Mouse (Mus musculus) forebrain, embryonic 12.5 days (tissue): Measurements from ENCODE around the gene Zcchc3. TPM values are rescaled to one million over a fixed set of nuclear protein-coding genes. Genes with fewer than 3 reads are reported as not detected.

Experiments
- ATAC-seq: fragments of 200-750 bp; cut with Nextera tagmentation; 2 replicates; pipeline ENCODE4 v1.8.0; 2017; ENCODE audit warnings: moderate TSS enrichment; ENCODE audit not compliant: low FRiP score
- H3K27ac ChIP-seq: fragments of 300-500 bp; sonication (generic); 2 replicates; pipeline ENCODE4 v1.5.1; 2016; ENCODE audit warnings: mild to moderate bottlenecking
- H3K27me3 ChIP-seq: fragments of 300-500 bp; sonication (generic); 2 replicates; pipeline ENCODE4 v1.6.1; 2016; ENCODE audit warnings: mild to moderate bottlenecking
- H3K36me3 ChIP-seq: fragments of 300-500 bp; sonication (generic); replicated peaks from 2 replicates; pipeline ENCODE4 v1.6.1; 2016; ENCODE audit warnings: mild to moderate bottlenecking
- H3K4me1 ChIP-seq: fragments of 300-500 bp; sonication (generic); 2 replicates; pipeline ENCODE4 v1.6.1; 2016
- H3K4me2 ChIP-seq: fragments of 300-500 bp; sonication (generic); 2 replicates; pipeline ENCODE4 v1.6.1; 2016; ENCODE audit warnings: mild to moderate bottlenecking, moderate library complexity
- H3K4me3 ChIP-seq: fragments of 300-500 bp; sonication (generic); replicated peaks from 2 replicates; pipeline ENCODE4 v1.5.1; 2016; ENCODE audit warnings: mild to moderate bottlenecking
- H3K9ac ChIP-seq: fragments of 300-500 bp; sonication (generic); 2 replicates; pipeline ENCODE4 v1.6.1; 2016; ENCODE audit warnings: mild to moderate bottlenecking
- H3K9me3 ChIP-seq: fragments of 300-500 bp; sonication (generic); 2 replicates; pipeline ENCODE4 v1.6.1; 2016
- WGBS: fragments of 180-500 bp; shearing (Covaris S2); methylation state at CpG from one replicate; pipeline ENCODE4 v1.1.7; 2016; 5-methylcytosine and 5-hydroxymethylcytosine counted together
- polyA plus RNA-seq: library from polyadenylated mRNA; unstranded; fragments of >200 nt; fragmentation: Nextera tagmentation; extraction: Ambion mirVana; gene quantifications from 2 replicates; pipeline ENCODE4 v1.2.1, GENCODE M21; 2016

Zcchc3 gene
- polyA plus RNA-seq, 1 experiment from 2014 or later: 55.9 TPM

- Histone ChIP-seq H3K27me3 (peaks cover 7% of the 10 kb centered on the region; the same call in 1 of the 2 replicates), H3K4me1 (peaks cover 27% of the 10 kb centered on the region), H3K27ac (peak overlapping the region; percentile 81), H3K4me3 (peak overlapping the region; percentile 31), H3K36me3 (no peaks in the 10 kb centered on the region), H3K9ac (peak overlapping the region; percentile 51), H3K4me2 (peak overlapping the region; percentile 51), H3K9me3 (no peaks in the 10 kb centered on the region)
- 1% methylated on average over 21 of the region's 21 CpGs for WGBS
- peak; percentile 92 for ATAC-seq
These were observed 39.0 kb downstream of the Zcchc3 start for GRCm38 (mm10) chr2:152375652-152376344.

GRCm38 (mm10) chr2:152373547-152373946 lies 41.3 kb downstream of the Zcchc3 start:
- no peak overlapping the region for H3K9ac ChIP-seq
- no peaks in the 10 kb centered on the region for H3K9me3 ChIP-seq
- H3K4me2 ChIP-seq: no peak overlapping the region
- no peak overlapping the region for H3K27ac ChIP-seq
- peaks cover 27% of the 10 kb centered on the region for H3K4me1 ChIP-seq
- H3K36me3 ChIP-seq: no peaks in the 10 kb centered on the region
- WGBS: 83% methylated on average over 9 of the region's 9 CpGs
- no peak for ATAC-seq
- H3K4me3 ChIP-seq: no peak overlapping the region
- peaks cover 7% of the 10 kb centered on the region; the same call in 1 of the 2 replicates for H3K27me3 ChIP-seq

GRCm38 (mm10) chr2:152372661-152373060 lies 42.2 kb downstream of the Zcchc3 start:
- WGBS: 71% methylated on average over 4 of the region's 4 CpGs
- no peaks in the 10 kb centered on the region for H3K36me3 ChIP-seq

GRCm38 (mm10) chr2:152372104-152372503 lies 42.7 kb downstream of the Zcchc3 start:
- H3K9me3 ChIP-seq: no peaks in the 10 kb centered on the region
- no peak overlapping the region for H3K4me2 ChIP-seq
- no peak for ATAC-seq
- H3K27ac ChIP-seq: no peak overlapping the region
- peaks cover 27% of the 10 kb centered on the region for H3K4me1 ChIP-seq
- no peak overlapping the region for H3K4me3 ChIP-seq
- 72% methylated on average over 7 of the region's 7 CpGs for WGBS
- peaks cover 13% of the 10 kb centered on the region; the same call in 1 of the 2 replicates for H3K27me3 ChIP-seq
- no peak overlapping the region for H3K9ac ChIP-seq
- H3K36me3 ChIP-seq: no peaks in the 10 kb centered on the region

More at GRCm38 (mm10) chr2:152372661-152373060, 42.2 kb downstream of the Zcchc3 start:
- Histone ChIP-seq H3K4me3 (no peak overlapping the region), H3K4me2 (no peak overlapping the region), H3K9me3 (no peaks in the 10 kb centered on the region), H3K27ac (no peak overlapping the region), H3K27me3 (peaks cover 13% of the 10 kb centered on the region; the same call in 1 of the 2 replicates), H3K9ac (no peak overlapping the region), H3K4me1 (peaks cover 27% of the 10 kb centered on the region)
- ATAC-seq: no peak

GRCm38 (mm10) chr2:152368532-152369140 lies 46.2 kb downstream of the Zcchc3 start:
- no peaks in the 10 kb centered on the region for H3K9me3 ChIP-seq
- peaks cover 4% of the 10 kb centered on the region; the same call in 1 of the 2 replicates for H3K4me1 ChIP-seq
- ATAC-seq: peak; percentile 44; the same call in 1 of the 2 replicates
- H3K4me2 ChIP-seq: peak overlapping the region; percentile 31; the same call in 1 of the 2 replicates
- no peak overlapping the region for H3K27ac ChIP-seq
- H3K36me3 ChIP-seq: no peaks in the 10 kb centered on the region
- WGBS: 28% methylated on average over 14 of the region's 14 CpGs
- H3K4me3 ChIP-seq: no peak overlapping the region
- H3K27me3 ChIP-seq: 0 out of 2 replicates have a peak, but pooled peaks cover 5% of the 10 kb centered on the region
- H3K9ac ChIP-seq: no peak overlapping the region

GRCm38 (mm10) chr2:152367917-152368316 lies 46.9 kb downstream of the Zcchc3 start:
- ATAC-seq: no peak
- Histone ChIP-seq H3K27ac (no peak overlapping the region), H3K4me1 (peaks cover 5% of the 10 kb centered on the region; the same call in 1 of the 2 replicates), H3K4me3 (no peak overlapping the region), H3K9me3 (no peaks in the 10 kb centered on the region), H3K27me3 (0 out of 2 replicates have a peak, but pooled peaks cover 5% of the 10 kb centered on the region), H3K9ac (no peak overlapping the region), H3K4me2 (no peak overlapping the region), H3K36me3 (no peaks in the 10 kb centered on the region)
- 86% methylated on average over 5 of the region's 5 CpGs for WGBS

- 11% methylated on average over 17 of the region's 17 CpGs for WGBS
- H3K27me3 ChIP-seq: 0 out of 2 replicates have a peak, but pooled peaks cover 8% of the 10 kb centered on the region
- peak overlapping the region; percentile 74 for H3K27ac ChIP-seq
- peak; percentile 69 for ATAC-seq
- peak overlapping the region; percentile 4 for H3K4me3 ChIP-seq
- H3K9ac ChIP-seq: no peak overlapping the region; the same call in 1 of the 2 replicates
- peaks cover 5% of the 10 kb centered on the region; the same call in 1 of the 2 replicates for H3K4me1 ChIP-seq
- H3K36me3 ChIP-seq: no peaks in the 10 kb centered on the region
- H3K9me3 ChIP-seq: no peaks in the 10 kb centered on the region
- peak overlapping the region; percentile 38 for H3K4me2 ChIP-seq
These were observed 51.3 kb downstream of the Zcchc3 start for GRCm38 (mm10) chr2:152363245-152364147.

Other genes with a start within 250 kb of the Zcchc3 start
- 101 and 104 TPM in 2 replicates for gene Csnk2a1, start 188.2 kb downstream of the Zcchc3 start, polyA plus RNA-seq
- 32.3 and 34.8 TPM in 2 replicates for gene Tbc1d20, start 121.2 kb downstream of the Zcchc3 start, polyA plus RNA-seq
- gene Rbck1, start 82.4 kb downstream of the Zcchc3 start, polyA plus RNA-seq: 93.1 and 98.4 TPM in 2 replicates
- 1.6 and 2.8 TPM in 2 replicates for gene Trib3, start 71.0 kb downstream of the Zcchc3 start, polyA plus RNA-seq
- 11.1 and 12.4 TPM in 2 replicates for gene Nrsn2, start 38.4 kb downstream of the Zcchc3 start, polyA plus RNA-seq
- gene Sox12, start 17.0 kb downstream of the Zcchc3 start, polyA plus RNA-seq: 16.3 and 19.3 TPM in 2 replicates
- 1.2 and 1.7 TPM in 2 replicates for gene 6820408C15Rik, start 560 bp upstream of the Zcchc3 start, polyA plus RNA-seq
- not detected in 2 replicates for gene Defb23, start 49.6 kb upstream of the Zcchc3 start, polyA plus RNA-seq
- not detected in 2 replicates for gene Defb20, start 62.0 kb upstream of the Zcchc3 start, polyA plus RNA-seq
- not detected in 2 replicates for gene Defb22, start 75.1 kb upstream of the Zcchc3 start, polyA plus RNA-seq
- not detected in 2 replicates for gene Defb26, start 96.7 kb upstream of the Zcchc3 start, polyA plus RNA-seq
- gene Defb28, start 103.2 kb upstream of the Zcchc3 start, polyA plus RNA-seq: not detected in 2 replicates
- gene Defb29, start 125.1 kb upstream of the Zcchc3 start, polyA plus RNA-seq: not detected in 2 replicates
- gene Gm17416, start 154.3 kb upstream of the Zcchc3 start, polyA plus RNA-seq: not detected in 2 replicates
- not detected in 2 replicates for gene Defb21, start 157.7 kb upstream of the Zcchc3 start, polyA plus RNA-seq
- not detected in 2 replicates for gene Defb19, start 165.3 kb upstream of the Zcchc3 start, polyA plus RNA-seq
- gene Defb45, start 184.4 kb upstream of the Zcchc3 start, polyA plus RNA-seq: not detected in 2 replicates
- gene Defb36, start 189.3 kb upstream of the Zcchc3 start, polyA plus RNA-seq: not detected in 2 replicates
- gene Defb25, start 208.0 kb upstream of the Zcchc3 start, polyA plus RNA-seq: not detected in 2 replicates
- 0.26 and 0.38 TPM in 2 replicates for gene Rem1, start 211.9 kb upstream of the Zcchc3 start, polyA plus RNA-seq